Mouse (Mus musculus) MEL (cell line): ENCODE data around the gene Bfsp2. TPM values are rescaled to one million over a fixed set of nuclear protein-coding genes. Genes with fewer than 3 reads are reported as not detected.

ENCODE experiments used
- DNase-seq: peaks from one replicate; pipeline ENCODE4 v3.0.0; 2011; ENCODE audit warnings: low read depth, low spot score
- H3K27ac ChIP-seq: 2 replicates; pipeline ENCODE4 v1.5.1; 2012; ENCODE audit warnings: low read depth, mild to moderate bottlenecking, control low read depth, low read length, moderate library complexity; ENCODE audit not compliant: control insufficient read depth
- H3K27me3 ChIP-seq, 2 experiments: fragments of 150-350 bp in 1 of 2; sonication (generic) in 1 of 2; 2 replicates each; pipeline ENCODE4 v1.6.1; 2012; ENCODE audit warnings: low read length in 2 of 2, mild to moderate bottlenecking in 2 of 2, improper control_type of control experiment in 1 of 2, moderate library complexity in 1 of 2; ENCODE audit not compliant: insufficient read depth in 2 of 2, control insufficient read depth in 1 of 2
- H3K36me3 ChIP-seq, 2 experiments: 2 replicates each; pipeline ENCODE4 v1.6.1; 2012 to 2014; ENCODE audit warnings: low read length in 2 of 2, improper control_type of control experiment in 1 of 2, inconsistent platforms in 1 of 2, mild to moderate bottlenecking in 1 of 2; ENCODE audit not compliant: insufficient read depth in 2 of 2, control insufficient read depth in 1 of 2
- H3K4me1 ChIP-seq, 2 experiments: fragments of 150-350 bp in 1 of 2; sonication (generic) in 1 of 2; 2 replicates each; pipeline ENCODE4 v1.6.1; 2012; ENCODE audit warnings: low read length in 2 of 2, improper control_type of control experiment in 1 of 2, mild to moderate bottlenecking in 1 of 2; ENCODE audit not compliant: insufficient read depth in 2 of 2, control insufficient read depth in 1 of 2
- H3K4me3 ChIP-seq, 2 experiments: fragments of 150-350 bp in 1 of 2; sonication (generic) in 1 of 2; 2 replicates each; pipeline ENCODE4 v1.5.1; 2012; ENCODE audit warnings: low read depth in 2 of 2, low read length in 2 of 2, mild to moderate bottlenecking in 2 of 2, moderate library complexity in 2 of 2, control low read depth in 1 of 2, improper control_type of control experiment in 1 of 2; ENCODE audit not compliant: control insufficient read depth in 1 of 2, insufficient read depth in 1 of 2
- H3K79me2 ChIP-seq: 2 replicates; pipeline ENCODE4 v1.6.1; 2012; ENCODE audit warnings: mild to moderate bottlenecking, low read length, moderate library complexity; ENCODE audit not compliant: control insufficient read depth, poor library complexity, insufficient read depth
- H3K9ac ChIP-seq: 2 replicates; pipeline ENCODE4 v1.6.1; 2012; ENCODE audit warnings: low read depth, mild to moderate bottlenecking, control low read depth, low read length, moderate library complexity; ENCODE audit not compliant: control insufficient read depth, poor library complexity, severe bottlenecking
- H3K9me3 ChIP-seq: fragments of 150-350 bp; sonication (generic); replicated peaks from 2 replicates; pipeline ENCODE4 v1.6.1; 2012; ENCODE audit warnings: mild to moderate bottlenecking, low read length, improper control_type of control experiment, moderate library complexity; ENCODE audit not compliant: insufficient read depth
- EP300 ChIP-seq, 2 experiments: IDR thresholded peaks; 2 replicates each; pipeline ENCODE4 v1.6.1; 2011; ENCODE audit warnings: improper control_type of control experiment in 2 of 2, low read length in 2 of 2, low read depth in 1 of 2, mild to moderate bottlenecking in 1 of 2
- ETS1 ChIP-seq: IDR thresholded peaks from 2 replicates; pipeline ENCODE4 v1.6.1; 2012; ENCODE audit warnings: low read depth, mild to moderate bottlenecking, inconsistent platforms, low read length, improper control_type of control experiment, moderate library complexity
- GABPA ChIP-seq: IDR thresholded peaks from 2 replicates; pipeline ENCODE4 v1.6.1; 2012; ENCODE audit warnings: low read depth, mild to moderate bottlenecking, inconsistent platforms, low read length, improper control_type of control experiment, moderate library complexity
- MAFK ChIP-seq: IDR thresholded peaks from 2 replicates; pipeline ENCODE4 v1.6.1; 2011; ENCODE audit warnings: low read depth, mild to moderate bottlenecking, low read length, improper control_type of control experiment, borderline replicate concordance
- MXI1 ChIP-seq: IDR thresholded peaks from 2 replicates; pipeline ENCODE4 v1.6.1; 2011; ENCODE audit warnings: mild to moderate bottlenecking, low read depth, low read length, improper control_type of control experiment
- MYC ChIP-seq: IDR thresholded peaks from 2 replicates; pipeline ENCODE4 v1.6.1; 2011; ENCODE audit warnings: low read depth, mild to moderate bottlenecking, low read length, improper control_type of control experiment, moderate library complexity
- POLR2AphosphoS2 ChIP-seq: IDR thresholded peaks from 2 replicates; pipeline ENCODE4 v1.6.1; 2011; ENCODE audit warnings: low read length, improper control_type of control experiment
- POLR2AphosphoS5 ChIP-seq: IDR thresholded peaks from 2 replicates; pipeline ENCODE4 v1.6.1; 2012; ENCODE audit warnings: low read depth, borderline replicate concordance, mild to moderate bottlenecking, inconsistent platforms, low read length, moderate library complexity, mixed read lengths
- SIN3A ChIP-seq: IDR thresholded peaks from 2 replicates; pipeline ENCODE4 v1.6.1; 2012; ENCODE audit warnings: low read length, improper control_type of control experiment, inconsistent platforms
- UBTF ChIP-seq: IDR thresholded peaks from 2 replicates; pipeline ENCODE4 v1.6.1; 2012; ENCODE audit warnings: low read depth, mild to moderate bottlenecking, inconsistent platforms, low read length, improper control_type of control experiment, moderate library complexity, borderline replicate concordance; ENCODE audit not compliant: insufficient read depth
- USF1 ChIP-seq: IDR thresholded peaks from 2 replicates; pipeline ENCODE4 v1.6.1; 2014; ENCODE audit warnings: low read depth, mild to moderate bottlenecking, inconsistent platforms, low read length, improper control_type of control experiment, moderate library complexity
- USF2 ChIP-seq, 2 experiments: IDR thresholded peaks; 2 replicates each; pipeline ENCODE4 v1.6.1; 2011 to 2012; ENCODE audit warnings: improper control_type of control experiment in 2 of 2, low read length in 2 of 2, borderline replicate concordance in 1 of 2, inconsistent platforms in 1 of 2, low read depth in 1 of 2, mild to moderate bottlenecking in 1 of 2; ENCODE audit not compliant: insufficient read depth in 1 of 2
- ZC3H11A ChIP-seq: IDR thresholded peaks from 2 replicates; pipeline ENCODE4 v1.6.1; 2012; ENCODE audit warnings: low read depth, mild to moderate bottlenecking, inconsistent platforms, low read length, improper control_type of control experiment
- ZKSCAN1 ChIP-seq: IDR thresholded peaks from 2 replicates; pipeline ENCODE4 v1.6.1; 2012; ENCODE audit warnings: low read depth, mild to moderate bottlenecking, inconsistent platforms, low read length, improper control_type of control experiment, moderate library complexity
- ZMIZ1 ChIP-seq: IDR thresholded peaks from 2 replicates; pipeline ENCODE4 v1.6.1; 2012; ENCODE audit warnings: low read depth, mild to moderate bottlenecking, inconsistent platforms, low read length, improper control_type of control experiment, moderate library complexity
- polyA plus RNA-seq, 2 experiments: library from polyadenylated mRNA; stranded (reverse) in 1 of 2; unstranded in 1 of 2; fragments of >175 nt in 1 of 2; fragments of >200 nt in 1 of 2; gene quantifications; 2 replicates each; pipeline versions ENCODE4 v1.2.1 to v1.2.4; 2012; ENCODE audit warnings: low replicate concordance in 2 of 2, low read depth in 1 of 2; ENCODE audit not compliant: insufficient read length in 2 of 2, insufficient read depth in 1 of 2, missing spikeins in 1 of 2
- total RNA-seq: library from RNA; depleted of rRNA; stranded (reverse); fragments of 300-350 nt; gene quantifications from 2 replicates; pipeline ENCODE4 v1.2.3, GENCODE M21; 2012

Bfsp2 gene
- total and polyA plus RNA-seq, 3 experiments: 0.27 to 2.4 TPM; not detected in 1

GRCm38 (mm10) chr9:103503586-103504298 lies 23.5 kb upstream of the Bfsp2 start:
- peak; percentile 2 for DNase-seq
- Histone ChIP-seq H3K4me1 (no peaks in the 10 kb centered on the region), H3K79me2 (no peaks in the 10 kb centered on the region), H3K27ac (no peak overlapping the region), H3K9me3 (no peaks in the 10 kb centered on the region), H3K36me3 (no peaks in the 10 kb centered on the region), H3K4me3 (no peak overlapping the region), H3K27me3 (no peaks in the 10 kb centered on the region)
- no peak for TF ChIP-seq MAFK
- no peak for TF ChIP-seq POLR2AphosphoS2
- TF ChIP-seq, all 39 proteins: peak for 0
- no peak overlapping the region for H3K9ac ChIP-seq

- no peak overlapping the region for H3K27ac ChIP-seq
- H3K4me1 ChIP-seq: no peaks in the 10 kb centered on the region
- no peak for DNase-seq
- H3K9ac ChIP-seq: no peak overlapping the region
- H3K4me3 ChIP-seq: no peak overlapping the region
- H3K27me3 ChIP-seq: no peaks in the 10 kb centered on the region
- no peaks in the 10 kb centered on the region for H3K36me3 ChIP-seq
- no peaks in the 10 kb centered on the region for H3K79me2 ChIP-seq
- no peak for TF ChIP-seq ZMIZ1
- no peak for TF ChIP-seq EP300 (IDR thresholded peaks at IDR 0.05; ENCODE audit: low read depth in 1 of 2, low read length in 2 of 2)
- no peak for TF ChIP-seq ETS1
- no peaks in the 10 kb centered on the region for H3K9me3 ChIP-seq
These were observed 22.4 kb upstream of the Bfsp2 start for GRCm38 (mm10) chr9:103502655-103503054.

- no peak for DNase-seq
- H3K36me3 ChIP-seq: no peaks in the 10 kb centered on the region
- H3K27me3 ChIP-seq: no peaks in the 10 kb centered on the region
- H3K9me3 ChIP-seq: no peaks in the 10 kb centered on the region
- no peaks in the 10 kb centered on the region for H3K4me1 ChIP-seq
- TF ChIP-seq USF1 (no peak), USF2 (IDR thresholded peaks at IDR 0.05; ENCODE audit: borderline replicate concordance in 1 of 2, insufficient read depth in 1 of 2, low read depth in 1 of 2, low read length in 2 of 2) (no peak)
- H3K79me2 ChIP-seq: no peaks in the 10 kb centered on the region
- H3K27ac ChIP-seq: no peak overlapping the region
- H3K9ac ChIP-seq: no peak overlapping the region
- no peak overlapping the region for H3K4me3 ChIP-seq
These were observed 21.7 kb upstream of the Bfsp2 start for GRCm38 (mm10) chr9:103501861-103502364.

- H3K27me3 ChIP-seq: no peaks in the 10 kb centered on the region
- TF ChIP-seq ZC3H11A (no peak), ZMIZ1 (no peak), POLR2AphosphoS2 (no peak), GABPA (no peak), SIN3A (no peak), MYC (no peak), ZKSCAN1 (no peak), POLR2AphosphoS5 (no peak), ETS1 (no peak), UBTF (no peak), MXI1 (no peak)
- H3K4me3 ChIP-seq: no peak overlapping the region
These were observed 19.1 kb upstream of the Bfsp2 start for GRCm38 (mm10) chr9:103499366-103499765.

More at GRCm38 (mm10) chr9:103499366-103499765, 19.1 kb upstream of the Bfsp2 start:
- H3K36me3 ChIP-seq: no peaks in the 10 kb centered on the region
- no peaks in the 10 kb centered on the region for H3K79me2 ChIP-seq
- no peak overlapping the region for H3K27ac ChIP-seq
- H3K9ac ChIP-seq: no peak overlapping the region
- no peaks in the 10 kb centered on the region for H3K4me1 ChIP-seq
- H3K9me3 ChIP-seq: no peaks in the 10 kb centered on the region
- no peak for DNase-seq
